In genomic region chr7:25790615-25791014, GRCm38 (mm10) we compare ENCODE assay signal across 14 mouse cellular contexts. TPM values are rescaled to one million over a fixed set of nuclear protein-coding genes. Genes with fewer than 3 reads are reported as not detected.
DNase-seq lines count a peak whose midpoint lies in the region; TF ChIP-seq lines count a peak whose summit lies in the region.
"Had no signal": no experiment of that assay in that cellular context is flagged by ENCODE, and none has a peak within 500 bp of the region (broad histone marks: within the 10 kb centered on the region; RNA-seq: fewer than 3 reads in every experiment).

No protein-coding gene starts in this region.

- no peaks in the 10 kb centered on the region for H3K27me3 ChIP-seq in C2C12 (ENCODE audit: control insufficient read depth, insufficient read depth, insufficient read length)
- H3K27me3 ChIP-seq: embryonic facial prominence, embryonic 13.5 days; midbrain, embryonic 15.5 days; neural tube, embryonic 13.5 days had no signal

- H3K4me3 ChIP-seq in C2C12 (ENCODE audit: insufficient read depth, poor library complexity, severe bottlenecking), result no peak overlapping the region
- H3K4me3 ChIP-seq: embryonic facial prominence, embryonic 13.5 days; midbrain, embryonic 15.5 days; neural tube, embryonic 13.5 days had no signal

- H3K36me3 ChIP-seq in C2C12 (ENCODE audit: control insufficient read depth, insufficient read depth), result peaks cover 10% of the 10 kb centered on the region
- H3K36me3 ChIP-seq: midbrain, embryonic 15.5 days; neural tube, embryonic 13.5 days had no signal

- intact Hi-C loops in gastrocnemius, postnatal 14 days (cut with DNase I; ENCODE audit: low total_unique reads), result no loop called here
- intact Hi-C loops in heart, postnatal 14 days (cut with DNase I), result no loop called here
- intact Hi-C loops in left cerebral cortex, postnatal 25 days (cut with DNase I), result no loop called here

- peaks cover 33% of the 10 kb centered on the region for H3K79me3 ChIP-seq in C2C12 (ENCODE audit: low read depth)

- H3ac ChIP-seq in C2C12 (ENCODE audit: control insufficient read depth, insufficient read length, low read depth), result no peak overlapping the region

- H3K79me2 ChIP-seq in C2C12 (ENCODE audit: control insufficient read depth, insufficient read depth), result peaks cover 49% of the 10 kb centered on the region

- DNase-seq in gastrocnemius, postnatal 14 days, result peak; percentile 55
- no peak for DNase-seq in gastrocnemius, postnatal 10 days
- peak; percentile 48 to 61 for DNase-seq in heart, postnatal 14 days
- peak; percentile 60 for DNase-seq in lung, postnatal 36 days
- DNase-seq in left cerebral cortex, postnatal 25 days (ENCODE audit: low spot score in 2 of 2), result no peak
- no peak for DNase-seq in cerebellum, adult 11-12 months
- DNase-seq in layer of hippocampus, postnatal 25 days (ENCODE audit: extremely low spot score in 1 of 2, low spot score in 1 of 2), result no peak
- DNase-seq: cerebellum, adult 8-10 months; right cerebral cortex, adult 18-20 months; thymus, postnatal 14 days had no signal

- no peak for TF ChIP-seq CTCF in C2C12 (IDR thresholded peaks at IDR 0.05; ENCODE audit: control insufficient read depth, insufficient read depth, insufficient read length)

TF ChIP-seq in C2C12, 6 proteins besides CTCF, POLR2A, EP300 and RAD21:
- TF ChIP-seq MYOD1 (IDR thresholded peaks at IDR 0.05; ENCODE audit: control insufficient read depth, insufficient read length, low read depth) (no peak), USF1 (IDR thresholded peaks at IDR 0.05; ENCODE audit: low read depth) (no peak), FOSL1 (IDR thresholded peaks at IDR 0.05; ENCODE audit: insufficient read depth, low read length, poor library complexity, severe bottlenecking) (no peak), CEBPB (IDR thresholded peaks at IDR 0.05; ENCODE audit: low read depth) (peak; percentile 93), MAX (IDR thresholded peaks at IDR 0.05) (no peak), MYOG (IDR thresholded peaks at IDR 0.05; ENCODE audit: control insufficient read depth, extremely low read depth, insufficient read length) (no peak)
TF ChIP-seq in C2C12: peak in this region for 1.

RNA-seq across cellular contexts. Expression of gene Axl, which starts 2.1 kb away (rescaled TPM):
- total RNA-seq in gastrocnemius, postnatal 14 days (2021), result 10 to 100 TPM; 68.6 to 82.2 TPM
- total RNA-seq in gastrocnemius, postnatal 10 days (2021), result 100 to 1,000 TPM in 1 of 2 experiments, 10 to 100 TPM in 1; 89.3 to 110 TPM
- polyA plus RNA-seq in C2C12 (2012; fragmentation: generic; extraction: Trizol), result 270 TPM
- 100 to 1,000 TPM in 1 of 2 experiments, 10 to 100 TPM in 1; 94.3 to 122 TPM for total RNA-seq in heart, postnatal 14 days (2021)
- total RNA-seq in left cerebral cortex, postnatal 25 days (2021), result 10 to 100 TPM; 33.6 to 37.2 TPM
- 10 to 100 TPM; 37.2 to 43.5 TPM for total RNA-seq in layer of hippocampus, postnatal 25 days (2021)

RNA-seq across cellular contexts. Expression of gene Cyp2s1, which starts 26.1 kb away (rescaled TPM):
- under 1 TPM; 0.16 to 0.43 TPM for total RNA-seq in gastrocnemius, postnatal 14 days (2021)
- under 1 TPM; 0.27 to 0.52 TPM for total RNA-seq in gastrocnemius, postnatal 10 days (2021)
- polyA plus RNA-seq in C2C12 (2012; fragmentation: generic; extraction: Trizol), result 0.15 TPM
- total RNA-seq in heart, postnatal 14 days (2021), result 1 to 10 TPM; 5.4 to 6.1 TPM
- 1 to 10 TPM; 1.6 to 4.9 TPM for total RNA-seq in left cerebral cortex, postnatal 25 days (2021)
- total RNA-seq in layer of hippocampus, postnatal 25 days (2021), result 1 to 10 TPM; 1.2 to 1.3 TPM

RNA-seq across cellular contexts. Expression of gene Hnrnpul1, which starts 36.1 kb away (rescaled TPM):
- total RNA-seq in gastrocnemius, postnatal 14 days (2021), result 10 to 100 TPM; 67.9 to 69.5 TPM
- total RNA-seq in gastrocnemius, postnatal 10 days (2021), result 10 to 100 TPM; 91.8 to 98.1 TPM
- 84.0 TPM for polyA plus RNA-seq in C2C12 (2012; fragmentation: generic; extraction: Trizol)
- 10 to 100 TPM; 88.8 to 89.0 TPM for total RNA-seq in heart, postnatal 14 days (2021)
- 100 to 1,000 TPM in 1 of 2 experiments, 10 to 100 TPM in 1; 98.4 to 105 TPM for total RNA-seq in left cerebral cortex, postnatal 25 days (2021)
- total RNA-seq in layer of hippocampus, postnatal 25 days (2021), result 100 to 1,000 TPM; 103 to 114 TPM

Comparison
In these comparisons a context has a peak if more than half of its experiments do, and no peak if none do; other contexts are left out.
1. DNase-seq: peak in gastrocnemius, postnatal 14 days (single experiment), heart, postnatal 14 days (2 of 2) and lung, postnatal 36 days (single experiment); none in gastrocnemius, postnatal 10 days (single experiment), left cerebral cortex, postnatal 25 days (0 of 2), cerebellum, adult 11-12 months (single experiment) and layer of hippocampus, postnatal 25 days (0 of 2).